ENCODE assay signal across 19 mouse cellular contexts in genomic region chr17:43032489-43033036, GRCm38 (mm10). TPM values are rescaled to one million over a fixed set of nuclear protein-coding genes. Genes with fewer than 3 reads are reported as not detected.
A peak's percentile ranks its signal among the peaks of the same experiment; 100 is the strongest.
DNase-seq lines count a peak whose midpoint lies in the region; ATAC-seq lines count a peak whose summit lies in the region.
"Had no signal": no experiment of that assay in that cellular context is flagged by ENCODE, and none has a peak within 500 bp of the region (broad histone marks: within the 10 kb centered on the region; RNA-seq: fewer than 3 reads in every experiment).

No protein-coding gene starts in this region.

- peaks cover 25% of the 10 kb centered on the region for H3K4me1 ChIP-seq in neural tube, embryonic 15.5 days
- H3K4me1 ChIP-seq: embryonic facial prominence, embryonic 15.5 days; heart, embryonic 12.5 days had no signal

- H3K4me2 ChIP-seq in neural tube, embryonic 15.5 days = no peak overlapping the region
- H3K4me2 ChIP-seq: embryonic facial prominence, embryonic 15.5 days; forebrain, embryonic 13.5 days; heart, embryonic 12.5 days; hindbrain, embryonic 15.5 days had no signal

- no peaks in the 10 kb centered on the region for H3K36me3 ChIP-seq in splenic B cell, adult 2 months (ENCODE audit: control insufficient read depth, insufficient read depth, low read length, poor library complexity, severe bottlenecking)
- peaks cover 4% of the 10 kb centered on the region for H3K36me3 ChIP-seq in neural tube, embryonic 15.5 days

- H3K27me3 ChIP-seq in splenic B cell, adult 2 months (ENCODE audit: control insufficient read depth, insufficient read depth, low read length, poor library complexity, severe bottlenecking) = no peaks in the 10 kb centered on the region
- H3K27me3 ChIP-seq in neural tube, embryonic 15.5 days (replicated peaks) = no peaks in the 10 kb centered on the region
- H3K27me3 ChIP-seq: embryonic facial prominence, embryonic 15.5 days; forebrain, embryonic 13.5 days; heart, embryonic 12.5 days; hindbrain, embryonic 15.5 days; megakaryocyte, embryonic 14.5 days had no signal

- WGBS in neural tube, embryonic 15.5 days = 82% methylated on average over 8 of the region's 8 CpGs

- H3K9me3 ChIP-seq in neural tube, embryonic 15.5 days (replicated peaks) = no peaks in the 10 kb centered on the region
- H3K9me3 ChIP-seq: embryonic facial prominence, embryonic 15.5 days; forebrain, embryonic 13.5 days; heart, embryonic 12.5 days; hindbrain, embryonic 15.5 days; megakaryocyte, embryonic 14.5 days had no signal

- H3K4me3 ChIP-seq in neural tube, embryonic 15.5 days (replicated peaks) = no peak overlapping the region
- H3K4me3 ChIP-seq: embryonic facial prominence, embryonic 15.5 days; forebrain, embryonic 13.5 days; heart, embryonic 12.5 days; hindbrain, embryonic 15.5 days; megakaryocyte, embryonic 14.5 days had no signal

- intact Hi-C loops in heart, postnatal 14 days (cut with DNase I) = no loop called here
- intact Hi-C loops in left cerebral cortex, postnatal 36 days (cut with DNase I) = no loop called here

- DNase-seq in heart, adult 11 months = peak; percentile 91
- DNase-seq in heart, postnatal 14 days = no peak
- DNase-seq in right cerebral cortex, adult 18-20 months = peak; percentile 68
- DNase-seq in right cerebral cortex, postnatal 14 days = no peak
- peak; percentile 27 to 32 for DNase-seq in left cerebral cortex, postnatal 36 days (ENCODE audit: low spot score in 2 of 2)
- peak; percentile 77 for DNase-seq in splenic B cell, adult 2 months (ENCODE audit: low read depth, low spot score)
- no peak for DNase-seq in kidney, postnatal 10 days
- DNase-seq: adrenal gland, postnatal 25 days; cerebellum, postnatal 36 days; kidney, adult 2 months; layer of hippocampus, postnatal 36 days; right cerebral cortex, postnatal 4 days; thymus, adult 18-20 months had no signal

- H3K27ac ChIP-seq in neural tube, embryonic 15.5 days (replicated peaks) = no peak overlapping the region
- H3K27ac ChIP-seq: embryonic facial prominence, embryonic 15.5 days; forebrain, embryonic 13.5 days; hindbrain, embryonic 15.5 days had no signal

- ATAC-seq in neural tube, embryonic 15.5 days (ENCODE audit: low FRiP score) = no peak
- ATAC-seq: forebrain, embryonic 13.5 days had no signal

- no peak overlapping the region for H3K9ac ChIP-seq in neural tube, embryonic 15.5 days (replicated peaks)
- H3K9ac ChIP-seq: embryonic facial prominence, embryonic 15.5 days; forebrain, embryonic 13.5 days; heart, embryonic 12.5 days; hindbrain, embryonic 15.5 days had no signal

RNA-seq across cellular contexts. Expression of gene Tnfrsf21, which starts 16.2 kb away (rescaled TPM):
- 10 to 100 TPM; 17.6 to 18.6 TPM for total RNA-seq in heart, postnatal 14 days (2021)
- total RNA-seq in left cerebral cortex, postnatal 36 days (2021) = 10 to 100 TPM; 76.9 to 79.8 TPM
- 78.6 and 84.4 TPM in 2 replicates for polyA plus RNA-seq in neural tube, embryonic 15.5 days (2015; fragmentation: Nextera tagmentation; extraction: Ambion mirVana)

Comparison
In these comparisons a context has a peak if more than half of its experiments do, and no peak if none do; other contexts are left out.
1. DNase-seq: peak in heart, adult 11 months (single experiment), right cerebral cortex, adult 18-20 months (single experiment), left cerebral cortex, postnatal 36 days (2 of 2) and splenic B cell, adult 2 months (single experiment); none in heart, postnatal 14 days (0 of 2), right cerebral cortex, postnatal 14 days (single experiment) and kidney, postnatal 10 days (single experiment).